Mouse (Mus musculus) common myeloid progenitor, adult 5-6 weeks (primary cell): Measurements from ENCODE around the gene Nsg1. TPM values are rescaled to one million over a fixed set of nuclear protein-coding genes. Genes with fewer than 3 reads are reported as not detected.

Experiments used
- ATAC-seq: replicated peaks from 2 replicates; pipeline ENCODE4 v1.8.0; 2016; ENCODE audit warnings: low read depth, mild to moderate bottlenecking, moderate TSS enrichment, inconsistent platforms; ENCODE audit not compliant: poor library complexity, severe bottlenecking
- total RNA-seq: library from RNA; stranded (forward); fragments of 200-1000, 187-1606 nt; gene quantifications from 2 replicates; pipeline ENCODE4 v1.2.3, GENCODE M21; 2017

The Nsg1 gene
- total RNA-seq, 1 experiment from 2014 or later = 2.3 TPM

GRCm38 (mm10) chr5:38151264-38151663, 8.4 kb downstream of the Nsg1 start:
- no peak for ATAC-seq

- ATAC-seq = no peak; the same call in 1 of the 2 replicates
Measured at GRCm38 (mm10) chr5:38146524-38146923, 13.2 kb downstream of the Nsg1 start.

GRCm38 (mm10) chr5:38140893-38141292, 18.8 kb downstream of the Nsg1 start:
- ATAC-seq = no peak

GRCm38 (mm10) chr5:38137163-38137562, 22.5 kb downstream of the Nsg1 start:
- no peak for ATAC-seq

- ATAC-seq = no peak
Measured at GRCm38 (mm10) chr5:38136247-38136646, 23.5 kb downstream of the Nsg1 start.

GRCm38 (mm10) chr5:38129339-38129738, 30.4 kb downstream of the Nsg1 start:
- ATAC-seq = 0 out of 2 replicates have a peak, but pooled peaks have one; percentile 11

GRCm38 (mm10) chr5:38126519-38127306, 33.0 kb downstream of the Nsg1 start:
- no peak for ATAC-seq

GRCm38 (mm10) chr5:38121699-38122098, 38.0 kb downstream of the Nsg1 start:
- ATAC-seq = no peak

- no peak for ATAC-seq
Measured at GRCm38 (mm10) chr5:38119268-38119667, 40.4 kb downstream of the Nsg1 start.

- no peak for ATAC-seq
Measured at GRCm38 (mm10) chr5:38117056-38117455, 42.7 kb downstream of the Nsg1 start.

GRCm38 (mm10) chr5:38114526-38114925, 45.2 kb downstream of the Nsg1 start:
- ATAC-seq = no peak

- ATAC-seq = no peak
Measured at GRCm38 (mm10) chr5:38106807-38107206, 52.9 kb downstream of the Nsg1 start.

- no peak for ATAC-seq
Measured at GRCm38 (mm10) chr5:38106080-38106697, 53.5 kb downstream of the Nsg1 start.

- no peak for ATAC-seq
Measured at GRCm38 (mm10) chr5:38102945-38103344, 56.8 kb downstream of the Nsg1 start.

GRCm38 (mm10) chr5:38099139-38099676, 60.5 kb downstream of the Nsg1 start:
- ATAC-seq = no peak

GRCm38 (mm10) chr5:38097501-38098093, 62.1 kb downstream of the Nsg1 start:
- ATAC-seq = no peak

GRCm38 (mm10) chr5:38094331-38094730, 65.4 kb downstream of the Nsg1 start:
- ATAC-seq = no peak

GRCm38 (mm10) chr5:38091966-38092304, 67.8 kb downstream of the Nsg1 start:
- no peak for ATAC-seq

GRCm38 (mm10) chr5:38091046-38091965, 68.4 kb downstream of the Nsg1 start:
- ATAC-seq = peak; percentile 91

GRCm38 (mm10) chr5:38090581-38090980, 69.1 kb downstream of the Nsg1 start:
- ATAC-seq = no peak
